In the genomic region with DNA sequence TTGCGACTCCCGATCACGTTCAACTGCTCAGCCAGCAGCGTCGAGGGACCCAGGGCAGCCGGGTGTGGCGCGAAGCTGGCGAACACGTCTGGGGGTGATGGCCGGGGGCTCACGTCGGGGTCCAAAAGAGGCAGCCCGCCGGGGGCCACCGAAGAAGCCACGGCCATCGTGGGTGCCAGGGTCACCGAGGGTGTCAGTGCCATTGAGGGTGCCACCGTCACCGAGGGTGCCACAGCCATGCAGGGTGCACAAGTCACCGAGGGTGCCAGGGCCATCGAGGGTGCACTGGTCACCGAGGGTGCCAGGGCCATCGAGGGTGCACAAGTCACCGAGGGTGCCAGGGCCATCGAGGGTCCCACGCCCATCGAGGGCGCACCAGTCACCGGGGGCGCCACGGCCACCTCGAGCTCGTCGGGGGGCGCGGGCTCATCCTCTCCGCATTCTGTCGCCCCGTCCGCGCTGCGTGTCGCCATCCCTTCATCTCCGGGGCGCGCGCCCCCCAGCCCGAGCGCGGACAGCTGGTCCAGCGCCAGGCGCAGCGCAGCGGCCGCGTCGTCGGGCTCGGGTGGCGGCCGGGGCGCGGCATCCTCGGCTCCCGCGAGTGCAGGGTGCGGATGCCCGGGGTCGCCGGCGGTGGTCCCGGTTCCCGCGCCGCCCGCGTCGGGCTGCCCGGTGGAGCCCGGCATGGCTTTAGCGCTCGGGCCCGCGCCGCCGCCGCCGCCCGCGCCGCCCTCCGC, we compare ENCODE assay signal across 8 mouse cellular contexts. TPM values are rescaled to one million over a fixed set of nuclear protein-coding genes. Genes with fewer than 3 reads are reported as not detected.
A peak's percentile ranks its signal among the peaks of the same experiment; 100 is the strongest.
DNase-seq lines count a peak whose midpoint lies in the region; ATAC-seq and TF ChIP-seq lines count a peak whose summit lies in the region.

No protein-coding gene starts in this region.

- peak overlapping the region; percentile 90 for H3K4me2 ChIP-seq in limb, embryonic 11.5 days (ENCODE audit: low read depth, severe bottlenecking)
- H3K4me2 ChIP-seq in neural tube, embryonic 11.5 days (ENCODE audit: low read depth) = peak overlapping the region; percentile 81

- no peak overlapping the region for H3K27ac ChIP-seq in kidney, adult 2 months (ENCODE audit: insufficient read depth, low read depth, low read length)
- peak overlapping the region; percentile 95 for H3K27ac ChIP-seq in forebrain, embryonic 10.5 days
- peak overlapping the region; percentile 78 for H3K27ac ChIP-seq in limb, embryonic 11.5 days (replicated peaks; ENCODE audit: low read depth, low read length)
- peak overlapping the region; percentile 93 for H3K27ac ChIP-seq in neural tube, embryonic 11.5 days (ENCODE audit: low read depth, low read length)

- no peak for ATAC-seq in G1E (ENCODE audit: extremely low read depth, insufficient number of reproducible peaks, low FRiP score, poor library complexity, severe bottlenecking)
- ATAC-seq in limb, embryonic 11.5 days (ENCODE audit: insufficient number of reproducible peaks, low FRiP score, low TSS enrichment, low read depth) = no peak
- no peak for ATAC-seq in neural tube, embryonic 11.5 days (ENCODE audit: insufficient read depth, low FRiP score, low TSS enrichment)
- no peak for ATAC-seq in granulocyte monocyte progenitor cell, adult 5-6 weeks (replicated peaks; ENCODE audit: poor library complexity, severe bottlenecking)

- no peaks in the 10 kb centered on the region for H3K27me3 ChIP-seq in kidney, adult 2 months (replicated peaks; ENCODE audit: control insufficient read depth, insufficient read depth, low read length)
- peaks cover 6% of the 10 kb centered on the region; the same call in 1 of the 2 replicates for H3K27me3 ChIP-seq in G1E (ENCODE audit: insufficient read depth, low read length)
- no peaks in the 10 kb centered on the region for H3K27me3 ChIP-seq in forebrain, embryonic 10.5 days (ENCODE audit: poor library complexity, severe bottlenecking)
- no peaks in the 10 kb centered on the region for H3K27me3 ChIP-seq in limb, embryonic 11.5 days (ENCODE audit: control insufficient read depth, insufficient read depth, low read length)
- no peaks in the 10 kb centered on the region for H3K27me3 ChIP-seq in neural tube, embryonic 11.5 days (ENCODE audit: control insufficient read depth, insufficient read depth, low read length)

- DNase-seq in kidney, adult 2 months = no peak
- DNase-seq in kidney, adult 8-10 months = no peak
- no peak for DNase-seq in G1E (ENCODE audit: low spot score)
- no peak for DNase-seq in forebrain, embryonic 10.5 days (ENCODE audit: extremely low spot score, low spot score)
- DNase-seq in limb, embryonic 11.5 days (ENCODE audit: low spot score) = peak; percentile 50
- no peak for DNase-seq in neural tube, embryonic 11.5 days (ENCODE audit: low spot score)
- no peak for DNase-seq in left cerebral cortex, adult 9 months (ENCODE audit: low spot score in 2 of 2)

- TF ChIP-seq CTCF in kidney, adult 2 months (conservative IDR thresholded peaks at IDR 0.05; ENCODE audit: insufficient read depth, insufficient read length, low read depth, low read length) = no peak
- no peak for TF ChIP-seq CTCF in G1E (IDR thresholded peaks at IDR 0.05; ENCODE audit: low read depth, low read length)

- peak overlapping the region; percentile 96 for H3K9ac ChIP-seq in limb, embryonic 11.5 days (ENCODE audit: low read length)
- peak overlapping the region; percentile 99 for H3K9ac ChIP-seq in neural tube, embryonic 11.5 days (ENCODE audit: low read length)

- H3K9me3 ChIP-seq in G1E (replicated peaks) = peaks cover 5% of the 10 kb centered on the region
- no peaks in the 10 kb centered on the region for H3K9me3 ChIP-seq in forebrain, embryonic 10.5 days
- no peaks in the 10 kb centered on the region for H3K9me3 ChIP-seq in limb, embryonic 11.5 days (ENCODE audit: control insufficient read depth, low read length)
- H3K9me3 ChIP-seq in neural tube, embryonic 11.5 days (ENCODE audit: control insufficient read depth, low read length) = no peaks in the 10 kb centered on the region

- H3K36me3 ChIP-seq in kidney, adult 2 months (ENCODE audit: control insufficient read depth, insufficient read depth, low read length) = no peaks in the 10 kb centered on the region
- H3K36me3 ChIP-seq in G1E (replicated peaks) = peaks cover 68% of the 10 kb centered on the region
- peaks cover 62% of the 10 kb centered on the region for H3K36me3 ChIP-seq in forebrain, embryonic 10.5 days (replicated peaks)
- H3K36me3 ChIP-seq in limb, embryonic 11.5 days (ENCODE audit: control insufficient read depth, insufficient read depth, low read length) = peaks cover 19% of the 10 kb centered on the region
- H3K36me3 ChIP-seq in neural tube, embryonic 11.5 days (ENCODE audit: control insufficient read depth, insufficient read depth, low read length) = peaks cover 22% of the 10 kb centered on the region

- peaks cover 11% of the 10 kb centered on the region; the same call in 1 of the 2 replicates for H3K4me1 ChIP-seq in kidney, adult 2 months (ENCODE audit: control insufficient read depth, insufficient read depth, low read length)
- H3K4me1 ChIP-seq in G1E (ENCODE audit: insufficient read depth, low read depth, low read length) = peaks cover 76% of the 10 kb centered on the region
- peaks cover 52% of the 10 kb centered on the region for H3K4me1 ChIP-seq in forebrain, embryonic 10.5 days
- H3K4me1 ChIP-seq in limb, embryonic 11.5 days (ENCODE audit: control insufficient read depth, insufficient read depth, low read length) = peaks cover 37% of the 10 kb centered on the region
- H3K4me1 ChIP-seq in neural tube, embryonic 11.5 days (ENCODE audit: control insufficient read depth, insufficient read depth, low read length) = peaks cover 22% of the 10 kb centered on the region

- WGBS in kidney, adult 2 months = 4% methylated on average over 91 of the region's 94 CpGs
- WGBS in forebrain, embryonic 10.5 days = 4% methylated on average over 93 of the region's 94 CpGs
- WGBS in limb, embryonic 11.5 days = under 1% methylated on average over 59 of the region's 94 CpGs
- WGBS in neural tube, embryonic 11.5 days = under 1% methylated on average over 49 of the region's 94 CpGs

- TF ChIP-seq POLR2A in kidney, adult 2 months (IDR thresholded peaks at IDR 0.05; ENCODE audit: low read depth, low read length) = no peak

- peak overlapping the region; percentile 72 for H3K4me3 ChIP-seq in kidney, adult 2 months (ENCODE audit: insufficient read depth, low read depth, low read length)
- H3K4me3 ChIP-seq in G1E (ENCODE audit: low read depth, low read length) = peak overlapping the region; percentile 76
- H3K4me3 ChIP-seq in forebrain, embryonic 10.5 days = peak overlapping the region; percentile 95
- H3K4me3 ChIP-seq in limb, embryonic 11.5 days (ENCODE audit: low read depth, low read length) = peak overlapping the region; percentile 99
- H3K4me3 ChIP-seq in neural tube, embryonic 11.5 days (ENCODE audit: low read depth, low read length) = peak overlapping the region; percentile 94

RNA-seq across cellular contexts. Expression of gene Mex3d, which starts 0.6 kb away (rescaled TPM):
- polyA plus RNA-seq in kidney, adult 2 months (2012; rRNA removed) = 7.9 and 11.9 TPM in 2 replicates
- 7.7 and 11.4 TPM in 2 replicates for total RNA-seq in G1E (2014; fragmentation: Nextera tagmentation)
- total RNA-seq in G1E (2017) = 8.7 and 10.9 TPM in 2 replicates
- polyA plus RNA-seq in G1E (2012) = 35.3 and 41.9 TPM in 2 replicates
- polyA plus RNA-seq in forebrain, embryonic 10.5 days (2016; fragmentation: Nextera tagmentation; extraction: Ambion mirVana) = 6.8 and 7.0 TPM in 2 replicates
- 9.8 and 10.4 TPM in 2 replicates for polyA plus RNA-seq in limb, embryonic 11.5 days (2014; fragmentation: Nextera tagmentation; extraction: Ambion mirVana)
- 12.6 and 15.5 TPM in 2 replicates for polyA plus RNA-seq in neural tube, embryonic 11.5 days (2014; fragmentation: Nextera tagmentation; extraction: Ambion mirVana)
- total RNA-seq in granulocyte monocyte progenitor cell, adult 5-6 weeks (2014; fragmentation: Nextera tagmentation) = 0.67 and 3.6 TPM in 2 replicates
- 2.1 and 2.2 TPM in 2 replicates for total RNA-seq in granulocyte monocyte progenitor cell, adult 5-6 weeks (2017)

RNA-seq across cellular contexts. Expression of gene Mbd3, which starts 12.4 kb away (rescaled TPM):
- 143 and 151 TPM in 2 replicates for polyA plus RNA-seq in kidney, adult 2 months (2012; rRNA removed)
- 37.3 and 41.7 TPM in 2 replicates for total RNA-seq in G1E (2014; fragmentation: Nextera tagmentation)
- 36.0 and 42.0 TPM in 2 replicates for total RNA-seq in G1E (2017)
- 244 and 272 TPM in 2 replicates for polyA plus RNA-seq in G1E (2012)
- 343 and 346 TPM in 2 replicates for polyA plus RNA-seq in forebrain, embryonic 10.5 days (2016; fragmentation: Nextera tagmentation; extraction: Ambion mirVana)
- polyA plus RNA-seq in limb, embryonic 11.5 days (2014; fragmentation: Nextera tagmentation; extraction: Ambion mirVana) = 302 and 337 TPM in 2 replicates
- 262 and 271 TPM in 2 replicates for polyA plus RNA-seq in neural tube, embryonic 11.5 days (2014; fragmentation: Nextera tagmentation; extraction: Ambion mirVana)
- total RNA-seq in granulocyte monocyte progenitor cell, adult 5-6 weeks (2014; fragmentation: Nextera tagmentation) = 85.0 and 105 TPM in 2 replicates
- total RNA-seq in granulocyte monocyte progenitor cell, adult 5-6 weeks (2017) = 94.1 and 106 TPM in 2 replicates

RNA-seq across cellular contexts. Expression of gene Uqcr11, which starts 19.7 kb away (rescaled TPM):
- polyA plus RNA-seq in kidney, adult 2 months (2012; rRNA removed) = 3,960 and 3,968 TPM in 2 replicates
- total RNA-seq in G1E (2014; fragmentation: Nextera tagmentation) (57.3 and 71.6 TPM in 2 replicates), G1E (2017) (376 and 446 TPM in 2 replicates)
- polyA plus RNA-seq in G1E (2012) = 1,650 and 1,908 TPM in 2 replicates
- 625 and 631 TPM in 2 replicates for polyA plus RNA-seq in forebrain, embryonic 10.5 days (2016; fragmentation: Nextera tagmentation; extraction: Ambion mirVana)
- 527 and 533 TPM in 2 replicates for polyA plus RNA-seq in limb, embryonic 11.5 days (2014; fragmentation: Nextera tagmentation; extraction: Ambion mirVana)
- 494 and 521 TPM in 2 replicates for polyA plus RNA-seq in neural tube, embryonic 11.5 days (2014; fragmentation: Nextera tagmentation; extraction: Ambion mirVana)
- 382 and 438 TPM in 2 replicates for total RNA-seq in granulocyte monocyte progenitor cell, adult 5-6 weeks (2014; fragmentation: Nextera tagmentation)
- 172 and 277 TPM in 2 replicates for total RNA-seq in granulocyte monocyte progenitor cell, adult 5-6 weeks (2017)

RNA-seq across cellular contexts. Expression of gene Plk5, which starts 30.6 kb away (rescaled TPM):
- 1.8 and 2.0 TPM in 2 replicates for polyA plus RNA-seq in kidney, adult 2 months (2012; rRNA removed)
- total RNA-seq in G1E (2014; fragmentation: Nextera tagmentation) (not detected in 2 replicates), G1E (2017) (0.12 TPM in 1 of 2 replicates, not detected in the other)
- not detected in 2 replicates for polyA plus RNA-seq in G1E (2012)
- 0.43 and 0.71 TPM in 2 replicates for polyA plus RNA-seq in forebrain, embryonic 10.5 days (2016; fragmentation: Nextera tagmentation; extraction: Ambion mirVana)
- 0.49 and 0.61 TPM in 2 replicates for polyA plus RNA-seq in limb, embryonic 11.5 days (2014; fragmentation: Nextera tagmentation; extraction: Ambion mirVana)
- 0.17 TPM in 1 of 2 replicates, not detected in the other for polyA plus RNA-seq in neural tube, embryonic 11.5 days (2014; fragmentation: Nextera tagmentation; extraction: Ambion mirVana)
- total RNA-seq in granulocyte monocyte progenitor cell, adult 5-6 weeks (2014; fragmentation: Nextera tagmentation) = not detected in 2 replicates
- total RNA-seq in granulocyte monocyte progenitor cell, adult 5-6 weeks (2017) = not detected in 2 replicates

RNA-seq across cellular contexts. Expression of gene Adamtsl5, which starts 38.7 kb away (rescaled TPM):
- 5.5 and 7.4 TPM in 2 replicates for polyA plus RNA-seq in kidney, adult 2 months (2012; rRNA removed)
- total RNA-seq in G1E (2014; fragmentation: Nextera tagmentation) (16.9 and 17.5 TPM in 2 replicates), G1E (2017) (5.4 and 8.0 TPM in 2 replicates)
- polyA plus RNA-seq in G1E (2012) = 33.4 and 37.9 TPM in 2 replicates
- polyA plus RNA-seq in forebrain, embryonic 10.5 days (2016; fragmentation: Nextera tagmentation; extraction: Ambion mirVana) = 0.27 and 0.54 TPM in 2 replicates
- 0.28 and 0.41 TPM in 2 replicates for polyA plus RNA-seq in limb, embryonic 11.5 days (2014; fragmentation: Nextera tagmentation; extraction: Ambion mirVana)
- polyA plus RNA-seq in neural tube, embryonic 11.5 days (2014; fragmentation: Nextera tagmentation; extraction: Ambion mirVana) = 0.17 and 0.27 TPM in 2 replicates
- not detected in 2 replicates for total RNA-seq in granulocyte monocyte progenitor cell, adult 5-6 weeks (2014; fragmentation: Nextera tagmentation)
- not detected in 2 replicates for total RNA-seq in granulocyte monocyte progenitor cell, adult 5-6 weeks (2017)
